Mouse (Mus musculus): ENCODE measurements at regions not wholly inside any gene's neighbourhood (a gene's known extent, or its start where the extent isn't known, plus 50 kb on each side); places are given as distances from the start of the nearest gene placed in this dataset.

- DNase-seq (ENCODE audit: low spot score) = no peak
These were observed 449.4 kb upstream of the Rag2 start for GRCm38 (mm10) chr2:101175124-101175523.

- no peak for DNase-seq (ENCODE audit: low spot score)
These were observed 417.9 kb upstream of the Rag2 start for GRCm38 (mm10) chr2:101206637-101207036.

GRCm38 (mm10) chr2:101209136-101209535 lies 415.4 kb upstream of the Rag2 start:
- no peak for DNase-seq (ENCODE audit: low spot score)

GRCm38 (mm10) chr2:101220759-101221158 lies 403.8 kb upstream of the Rag2 start:
- DNase-seq (ENCODE audit: low spot score) = no peak

GRCm38 (mm10) chr2:101242983-101243382 lies 381.5 kb upstream of the Rag2 start:
- DNase-seq (ENCODE audit: low spot score) = no peak

- DNase-seq (ENCODE audit: low spot score) = no peak
These were observed 377.4 kb upstream of the Rag2 start for GRCm38 (mm10) chr2:101247133-101247532.

GRCm38 (mm10) chr2:101252228-101252627 lies 372.3 kb upstream of the Rag2 start:
- DNase-seq (ENCODE audit: low spot score) = no peak

GRCm38 (mm10) chr2:101256464-101256863 lies 368.1 kb upstream of the Rag2 start:
- no peak for DNase-seq (ENCODE audit: low spot score)

- no peak for DNase-seq (ENCODE audit: low spot score)
These were observed 360.6 kb upstream of the Rag2 start for GRCm38 (mm10) chr2:101263934-101264333.

GRCm38 (mm10) chr2:101266685-101267374 lies 357.7 kb upstream of the Rag2 start:
- DNase-seq (ENCODE audit: low spot score) = no peak

- DNase-seq (ENCODE audit: low spot score) = no peak
These were observed 350.4 kb upstream of the Rag2 start for GRCm38 (mm10) chr2:101274045-101274664.

GRCm38 (mm10) chr2:101284886-101285285 lies 339.6 kb upstream of the Rag2 start:
- no peak for DNase-seq (ENCODE audit: low spot score)

GRCm38 (mm10) chr2:101288119-101288518 lies 336.4 kb upstream of the Rag2 start:
- DNase-seq (ENCODE audit: low spot score) = no peak

GRCm38 (mm10) chr2:101289168-101289567 lies 335.4 kb upstream of the Rag2 start:
- no peak for DNase-seq (ENCODE audit: low spot score)

GRCm38 (mm10) chr2:101290738-101291137 lies 333.8 kb upstream of the Rag2 start:
- no peak for DNase-seq (ENCODE audit: low spot score)

GRCm38 (mm10) chr2:101295678-101296368 lies 328.7 kb upstream of the Rag2 start:
- DNase-seq (ENCODE audit: low spot score) = no peak

GRCm38 (mm10) chr2:101296369-101296682 lies 328.2 kb upstream of the Rag2 start:
- DNase-seq (ENCODE audit: low spot score) = no peak

GRCm38 (mm10) chr2:101296778-101297177 lies 327.7 kb upstream of the Rag2 start:
- peak; percentile 4 for DNase-seq (ENCODE audit: low spot score)

GRCm38 (mm10) chr2:101299126-101299525 lies 325.4 kb upstream of the Rag2 start:
- no peak for DNase-seq (ENCODE audit: low spot score)

- no peak for DNase-seq (ENCODE audit: low spot score)
These were observed 324.4 kb upstream of the Rag2 start for GRCm38 (mm10) chr2:101300106-101300505.

- DNase-seq (ENCODE audit: low spot score) = no peak
These were observed 303.1 kb upstream of the Rag2 start for GRCm38 (mm10) chr2:101321286-101321914.

GRCm38 (mm10) chr2:101356709-101357108 lies 267.8 kb upstream of the Rag2 start:
- no peak for DNase-seq (ENCODE audit: low spot score)

GRCm38 (mm10) chr2:101364256-101364655 lies 260.3 kb upstream of the Rag2 start:
- no peak for DNase-seq (ENCODE audit: low spot score)

All from left cerebral cortex, adult 11 months (tissue).